Mouse (Mus musculus): ENCODE data around the gene Cyp24a1. TPM values are rescaled to one million over a fixed set of nuclear protein-coding genes. Genes with fewer than 3 reads are reported as not detected.

The Cyp24a1 gene
- polyA plus RNA-seq, 2 experiments = 0.03 TPM; not detected in 1

DNA sequence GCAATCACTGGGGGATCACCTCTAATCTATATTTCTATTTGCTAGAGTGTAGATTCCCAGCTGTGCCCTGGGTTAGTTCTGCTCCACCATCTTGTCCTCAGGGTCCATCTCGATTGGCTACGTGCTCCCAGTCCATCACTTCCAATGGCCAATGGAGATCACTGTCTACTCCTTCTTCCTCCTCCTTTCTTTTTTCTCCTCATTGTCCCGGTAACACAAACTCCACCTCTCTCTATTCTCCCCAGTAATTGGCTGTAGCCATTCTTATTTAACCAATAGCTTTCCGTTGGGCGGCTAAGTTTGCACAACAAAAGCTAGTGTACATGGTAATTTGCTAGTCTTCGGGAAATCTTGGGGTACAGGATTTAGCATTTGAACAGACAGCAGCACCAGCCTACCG is 32.8 kb upstream of the Cyp24a1 start:
- no peaks in the 10 kb centered on the region for H3K27me3 ChIP-seq (ENCODE audit: control insufficient read depth, insufficient read depth, low read length)
- H3K9ac ChIP-seq (ENCODE audit: low read depth, low read length, severe bottlenecking) = no peak overlapping the region
- TF ChIP-seq POLR2A (IDR thresholded peaks at IDR 0.05; ENCODE audit: borderline replicate concordance, extremely low read depth, insufficient read depth, insufficient read length) = no peak
- no peak overlapping the region for H3K4me3 ChIP-seq (replicated peaks; ENCODE audit: low read length)
- H3K4me2 ChIP-seq (replicated peaks; ENCODE audit: low read depth, low read length, severe bottlenecking) = no peak overlapping the region
- WGBS = 91% methylated on average over 7 of the region's 7 CpGs
- no peaks in the 10 kb centered on the region for H3K4me1 ChIP-seq (ENCODE audit: control insufficient read depth, insufficient read depth, low read length)
- no peaks in the 10 kb centered on the region for H3K36me3 ChIP-seq (ENCODE audit: control insufficient read depth, insufficient read depth, low read length)
- ATAC-seq (ENCODE audit: low FRiP score, low read depth) (no peak), DNase-seq (ENCODE audit: low spot score) (no peak)
- no peaks in the 10 kb centered on the region for H3K9me3 ChIP-seq (ENCODE audit: control insufficient read depth, low read length)
- H3K27ac ChIP-seq (replicated peaks; ENCODE audit: low read depth, low read length) = no peak overlapping the region

DNA sequence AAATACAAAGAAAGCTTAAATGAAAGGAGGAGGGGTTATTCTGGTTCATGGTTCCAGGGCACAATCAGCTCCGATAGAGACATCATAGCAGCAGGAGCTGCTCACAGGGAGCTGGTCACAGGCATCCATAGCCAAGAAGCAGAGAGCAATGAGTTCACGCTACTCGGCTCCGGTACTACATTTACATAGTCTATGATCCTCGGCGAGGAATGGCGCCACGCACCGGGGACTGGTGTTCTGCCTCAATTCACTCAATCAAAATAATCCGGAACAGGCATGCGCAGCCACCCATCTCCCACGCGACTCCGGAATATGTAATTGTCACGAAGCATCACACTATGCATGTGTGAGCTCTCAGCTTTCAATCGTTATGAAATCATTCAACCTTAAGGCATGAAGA is 31.1 kb upstream of the Cyp24a1 start:
- Histone ChIP-seq H3K9ac (ENCODE audit: low read depth, low read length, severe bottlenecking) (no peak overlapping the region), H3K4me2 (replicated peaks; ENCODE audit: low read depth, low read length, severe bottlenecking) (no peak overlapping the region), H3K36me3 (ENCODE audit: control insufficient read depth, insufficient read depth, low read length) (no peaks in the 10 kb centered on the region), H3K4me3 (replicated peaks; ENCODE audit: low read length) (no peak overlapping the region), H3K9me3 (ENCODE audit: control insufficient read depth, low read length) (no peaks in the 10 kb centered on the region), H3K27me3 (ENCODE audit: control insufficient read depth, insufficient read depth, low read length) (no peaks in the 10 kb centered on the region), H3K27ac (replicated peaks; ENCODE audit: low read depth, low read length) (no peak overlapping the region), H3K4me1 (ENCODE audit: control insufficient read depth, insufficient read depth, low read length) (no peaks in the 10 kb centered on the region)
- TF ChIP-seq POLR2A (IDR thresholded peaks at IDR 0.05; ENCODE audit: borderline replicate concordance, extremely low read depth, insufficient read depth, insufficient read length) = no peak
- DNase-seq (ENCODE audit: low spot score) (no peak), ATAC-seq (ENCODE audit: low FRiP score, low read depth) (no peak)
- WGBS = 93% methylated on average over 16 of the region's 16 CpGs

DNA sequence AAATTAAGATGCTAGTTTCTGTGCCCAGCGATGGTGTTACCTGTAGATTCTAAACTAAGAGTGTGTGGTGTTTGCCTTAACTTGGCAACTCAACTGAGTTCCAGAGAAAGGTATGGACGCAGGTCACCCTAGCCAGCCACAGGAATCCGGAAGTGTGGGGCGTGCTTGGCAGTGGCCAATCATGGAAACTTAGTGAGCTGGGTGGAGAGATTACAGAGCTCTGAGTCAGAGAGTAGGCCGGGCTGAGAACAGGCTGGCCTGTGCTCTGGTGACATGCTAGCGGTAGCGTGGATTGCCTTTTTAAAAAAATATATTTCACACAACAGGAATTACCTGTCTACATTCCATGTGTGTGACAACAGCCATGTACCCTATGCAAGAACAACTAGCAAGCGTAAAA is 29.6 kb upstream of the Cyp24a1 start:
- DNase-seq (ENCODE audit: low spot score) (no peak), ATAC-seq (ENCODE audit: low FRiP score, low read depth) (no peak)
- Histone ChIP-seq H3K27me3 (ENCODE audit: control insufficient read depth, insufficient read depth, low read length) (no peaks in the 10 kb centered on the region), H3K27ac (replicated peaks; ENCODE audit: low read depth, low read length) (no peak overlapping the region), H3K4me3 (replicated peaks; ENCODE audit: low read length) (no peak overlapping the region), H3K4me2 (replicated peaks; ENCODE audit: low read depth, low read length, severe bottlenecking) (no peak overlapping the region), H3K9ac (ENCODE audit: low read depth, low read length, severe bottlenecking) (no peak overlapping the region), H3K9me3 (ENCODE audit: control insufficient read depth, low read length) (no peaks in the 10 kb centered on the region), H3K4me1 (ENCODE audit: control insufficient read depth, insufficient read depth, low read length) (no peaks in the 10 kb centered on the region), H3K36me3 (ENCODE audit: control insufficient read depth, insufficient read depth, low read length) (no peaks in the 10 kb centered on the region)
- WGBS = 82% methylated on average over 8 of the region's 8 CpGs
- TF ChIP-seq POLR2A (IDR thresholded peaks at IDR 0.05; ENCODE audit: borderline replicate concordance, extremely low read depth, insufficient read depth, insufficient read length) = no peak

DNA sequence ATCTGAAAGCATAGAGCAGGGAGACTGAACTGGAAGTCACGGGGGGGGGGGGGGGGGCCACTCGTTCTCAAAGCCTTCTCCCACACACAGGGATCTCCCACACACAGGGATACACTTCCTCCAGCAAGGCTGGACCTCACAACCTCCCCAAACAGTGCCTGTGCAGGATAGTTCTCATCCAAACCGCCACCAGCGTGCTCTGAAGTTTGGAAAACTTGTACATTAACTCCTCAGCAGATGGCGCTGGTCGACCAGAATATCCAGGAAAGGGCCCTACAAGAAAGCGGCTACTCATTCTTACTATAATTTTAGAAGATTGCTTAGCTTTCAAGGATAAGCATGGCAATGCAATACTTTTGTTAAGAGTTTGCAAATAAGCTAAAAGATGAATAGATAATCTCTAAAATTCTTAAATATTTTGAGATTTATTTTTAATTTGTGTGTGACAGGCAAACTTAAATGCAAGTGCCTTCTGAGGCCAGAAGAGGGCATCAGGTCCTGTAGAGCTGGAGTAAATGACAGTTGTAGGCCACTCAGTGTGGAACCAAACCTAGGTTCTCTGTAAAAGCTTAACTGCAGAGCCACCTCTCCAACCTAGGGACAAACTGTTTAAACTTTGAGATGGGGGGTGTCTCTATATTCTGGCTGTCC is 23.5 kb upstream of the Cyp24a1 start:
- WGBS = 9% methylated on average over 7 of the region's 7 CpGs
- Histone ChIP-seq H3K4me2 (replicated peaks; ENCODE audit: low read depth, low read length, severe bottlenecking) (no peak overlapping the region), H3K4me1 (ENCODE audit: control insufficient read depth, insufficient read depth, low read length) (no peaks in the 10 kb centered on the region), H3K9me3 (ENCODE audit: control insufficient read depth, low read length) (no peaks in the 10 kb centered on the region), H3K9ac (ENCODE audit: low read depth, low read length, severe bottlenecking) (no peak overlapping the region), H3K27me3 (ENCODE audit: control insufficient read depth, insufficient read depth, low read length) (no peaks in the 10 kb centered on the region), H3K36me3 (ENCODE audit: control insufficient read depth, insufficient read depth, low read length) (peaks cover 38% of the 10 kb centered on the region), H3K4me3 (replicated peaks; ENCODE audit: low read length) (no peak overlapping the region), H3K27ac (replicated peaks; ENCODE audit: low read depth, low read length) (no peak overlapping the region)
- peak; percentile 77 for ATAC-seq (ENCODE audit: low FRiP score, low read depth)
- peak; percentile 86 for DNase-seq (ENCODE audit: low spot score)
- TF ChIP-seq POLR2A (IDR thresholded peaks at IDR 0.05; ENCODE audit: borderline replicate concordance, extremely low read depth, insufficient read depth, insufficient read length) = no peak

DNA sequence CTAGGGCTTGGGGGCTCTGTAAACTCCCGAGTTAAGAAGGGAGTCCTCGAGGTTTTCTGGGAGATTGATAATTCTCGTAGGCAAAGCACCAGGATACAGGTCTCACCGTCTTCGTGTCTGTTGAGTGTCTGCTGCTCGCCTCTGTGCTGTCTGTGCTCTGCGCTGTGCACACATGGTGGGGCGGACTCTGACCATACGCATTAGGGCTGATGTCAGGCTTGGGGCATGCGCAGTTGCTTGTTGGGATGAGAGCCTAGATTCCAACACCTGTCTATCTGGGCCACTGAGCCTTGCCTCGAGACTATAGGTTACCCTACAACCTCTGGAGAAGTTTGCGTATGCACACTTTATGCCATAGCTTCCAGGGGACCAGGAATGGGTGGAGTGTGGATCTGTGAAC is 16.8 kb upstream of the Cyp24a1 start:
- Histone ChIP-seq H3K36me3 (ENCODE audit: control insufficient read depth, insufficient read depth, low read length) (peaks cover 28% of the 10 kb centered on the region), H3K9ac (ENCODE audit: low read depth, low read length, severe bottlenecking) (no peak overlapping the region), H3K9me3 (ENCODE audit: control insufficient read depth, low read length) (no peaks in the 10 kb centered on the region), H3K4me3 (replicated peaks; ENCODE audit: low read length) (no peak overlapping the region), H3K27me3 (ENCODE audit: control insufficient read depth, insufficient read depth, low read length) (no peaks in the 10 kb centered on the region), H3K4me2 (replicated peaks; ENCODE audit: low read depth, low read length, severe bottlenecking) (no peak overlapping the region), H3K27ac (replicated peaks; ENCODE audit: low read depth, low read length) (no peak overlapping the region), H3K4me1 (ENCODE audit: control insufficient read depth, insufficient read depth, low read length) (peaks cover 9% of the 10 kb centered on the region)
- DNase-seq (ENCODE audit: low spot score) (no peak), ATAC-seq (ENCODE audit: low FRiP score, low read depth) (no peak)
- 88% methylated on average over 12 of the region's 12 CpGs for WGBS
- TF ChIP-seq POLR2A (IDR thresholded peaks at IDR 0.05; ENCODE audit: borderline replicate concordance, extremely low read depth, insufficient read depth, insufficient read length) = no peak

Measured in limb, embryonic 14.5 days (tissue).